ENCODE assay signal across 12 mouse cellular contexts in the genomic region with DNA sequence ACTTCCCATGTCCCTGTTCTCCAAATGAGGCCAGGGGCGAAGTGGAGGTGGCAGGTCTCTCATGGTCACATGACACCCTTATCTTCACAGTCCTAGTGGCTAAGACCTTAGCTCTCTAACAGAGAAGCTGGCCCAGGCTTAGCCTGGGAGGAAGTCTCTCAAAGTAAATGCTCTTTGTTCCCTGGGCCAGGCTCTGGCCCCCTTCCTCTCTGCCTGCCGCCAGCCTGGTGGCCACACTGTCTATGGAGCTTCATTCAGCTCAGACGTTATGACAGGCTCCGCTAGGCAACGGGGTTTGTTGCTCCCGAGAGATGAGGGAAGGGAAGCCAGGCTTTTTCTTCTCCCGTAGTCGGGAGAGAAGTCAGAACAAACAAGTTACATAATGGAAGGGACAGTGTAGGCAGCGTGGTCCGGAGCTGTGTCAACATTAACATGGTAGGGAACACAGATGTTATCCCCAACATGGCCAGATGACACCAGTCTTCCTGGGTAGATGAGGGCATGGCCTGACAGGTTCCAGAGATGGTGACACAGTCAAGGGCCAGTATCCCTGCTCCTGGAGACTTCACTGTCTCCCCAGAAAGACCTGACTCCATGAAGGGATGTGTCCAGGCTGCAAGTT. TPM values are rescaled to one million over a fixed set of nuclear protein-coding genes. Genes with fewer than 3 reads are reported as not detected.
DNase-seq lines count a peak whose midpoint lies in the region; ATAC-seq and TF ChIP-seq lines count a peak whose summit lies in the region.
"Had no signal": no experiment of that assay in that cellular context is flagged by ENCODE, and none has a peak within 500 bp of the region (broad histone marks: within the 10 kb centered on the region; RNA-seq: fewer than 3 reads in every experiment).

No protein-coding gene starts in this region.

- peak; percentile 45 for ATAC-seq in liver, embryonic 13.5 days (ENCODE audit: low read depth)
- ATAC-seq: CD4-positive, CD25-positive, alpha-beta regulatory T cell, adult 4 months; forebrain, embryonic 15.5 days had no signal

- no peak for TF ChIP-seq POLR2A in testis, adult 2 months (IDR thresholded peaks at IDR 0.05; ENCODE audit: control insufficient read depth, low read depth, low read length)

- 26% methylated on average over 10 of the region's 10 CpGs for WGBS in liver, embryonic 13.5 days (ENCODE audit: insufficient replicate concordance)

- no peaks in the 10 kb centered on the region for H3K9me3 ChIP-seq in liver, embryonic 13.5 days (replicated peaks)
- H3K9me3 ChIP-seq: forebrain, embryonic 15.5 days had no signal

- no peak for TF ChIP-seq CTCF in testis, adult 2 months (IDR thresholded peaks at IDR 0.05; ENCODE audit: control insufficient read depth, insufficient read depth, insufficient replicate concordance, low read depth, low read length)

- H3K27me3 ChIP-seq in testis, adult 2 months (ENCODE audit: control insufficient read depth, insufficient read depth, low read length): no peaks in the 10 kb centered on the region
- no peaks in the 10 kb centered on the region for H3K27me3 ChIP-seq in liver, embryonic 13.5 days
- H3K27me3 ChIP-seq: forebrain, embryonic 15.5 days had no signal

- H3K36me3 ChIP-seq in testis, adult 2 months (ENCODE audit: control insufficient read depth, insufficient read depth, low read length): no peaks in the 10 kb centered on the region
- peaks cover 14% of the 10 kb centered on the region for H3K36me3 ChIP-seq in liver, embryonic 13.5 days
- H3K36me3 ChIP-seq: forebrain, embryonic 15.5 days had no signal

- peak overlapping the region; percentile 44 for H3K27ac ChIP-seq in testis, adult 2 months (ENCODE audit: control insufficient read depth, insufficient read depth, low read depth, low read length)
- peak overlapping the region; percentile 43; the same call in 1 of the 2 replicates for H3K27ac ChIP-seq in liver, embryonic 13.5 days
- H3K27ac ChIP-seq: forebrain, embryonic 15.5 days had no signal

- H3K4me1 ChIP-seq in testis, adult 2 months (ENCODE audit: control insufficient read depth, insufficient read depth, low read length): peaks cover 2% of the 10 kb centered on the region
- peaks cover 48% of the 10 kb centered on the region for H3K4me1 ChIP-seq in liver, embryonic 13.5 days (replicated peaks)

- H3K4me2 ChIP-seq in liver, embryonic 13.5 days: peak overlapping the region; percentile 21; the same call in 1 of the 2 replicates
- H3K4me2 ChIP-seq: forebrain, embryonic 15.5 days had no signal

- no peak overlapping the region for H3K4me3 ChIP-seq in testis, adult 2 months (ENCODE audit: control insufficient read depth, low read depth, low read length)
- H3K4me3 ChIP-seq in liver, embryonic 13.5 days (replicated peaks): no peak overlapping the region
- H3K4me3 ChIP-seq: forebrain, embryonic 15.5 days had no signal

- peak; percentile 53 for DNase-seq in gastrocnemius, postnatal 25 days
- DNase-seq in gastrocnemius, postnatal 14 days: no peak
- DNase-seq in testis, postnatal 14 days (ENCODE audit: low spot score): no peak
- no peak for DNase-seq in liver, embryonic 13.5 days
- peak; percentile 60 for DNase-seq in yolk sac, embryonic 10.5 days (ENCODE audit: low spot score)
- DNase-seq in spleen, adult 12 weeks (ENCODE audit: low spot score): no peak
- no peak for DNase-seq in layer of hippocampus, adult 9-11 months
- DNase-seq: cerebellum, postnatal 14 days had no signal

- intact Hi-C loops in gastrocnemius, postnatal 14 days (cut with DNase I; ENCODE audit: low total_unique reads): no loop called here

- H3K9ac ChIP-seq in liver, embryonic 13.5 days: no peak overlapping the region; the same call in 1 of the 2 replicates
- H3K9ac ChIP-seq: forebrain, embryonic 15.5 days had no signal

RNA-seq across cellular contexts. Expression of gene Klhl26, which starts 7.4 kb away (rescaled TPM):
- 1 to 10 TPM; 4.9 to 6.1 TPM for total RNA-seq in gastrocnemius, postnatal 25 days (2021)
- total RNA-seq in gastrocnemius, postnatal 14 days (2021): 1 to 10 TPM; 5.4 TPM
- 3.6 and 4.8 TPM in 2 replicates for polyA plus RNA-seq in testis, adult 2 months (2012; rRNA removed)
- 6.7 and 7.0 TPM in 2 replicates for polyA plus RNA-seq in liver, embryonic 13.5 days (2015; fragmentation: Nextera tagmentation; extraction: Ambion mirVana)

RNA-seq across cellular contexts. Expression of gene Tmem59l, which starts 17.8 kb away (rescaled TPM):
- total RNA-seq in gastrocnemius, postnatal 25 days (2021): not detected
- not detected for total RNA-seq in gastrocnemius, postnatal 14 days (2021)
- 62.6 and 62.9 TPM in 2 replicates for polyA plus RNA-seq in testis, adult 2 months (2012; rRNA removed)
- 0.14 and 0.33 TPM in 2 replicates for polyA plus RNA-seq in liver, embryonic 13.5 days (2015; fragmentation: Nextera tagmentation; extraction: Ambion mirVana)
- polyA plus RNA-seq: CD4-positive, CD25-positive, alpha-beta regulatory T cell, adult 4 months; spleen, adult 2 months had no signal

RNA-seq across cellular contexts. Expression of gene Crlf1, which starts 23.6 kb away (rescaled TPM):
- total RNA-seq in gastrocnemius, postnatal 25 days (2021): 1 to 10 TPM; 1.7 to 3.8 TPM
- 1 to 10 TPM; 1.5 to 1.9 TPM for total RNA-seq in gastrocnemius, postnatal 14 days (2021)
- polyA plus RNA-seq in testis, adult 2 months (2012; rRNA removed): 126 and 137 TPM in 2 replicates
- 3.2 and 3.6 TPM in 2 replicates for polyA plus RNA-seq in liver, embryonic 13.5 days (2015; fragmentation: Nextera tagmentation; extraction: Ambion mirVana)
- polyA plus RNA-seq: CD4-positive, CD25-positive, alpha-beta regulatory T cell, adult 4 months had no signal

RNA-seq across cellular contexts. Expression of gene Crtc1, which starts 30.0 kb away (rescaled TPM):
- total RNA-seq in gastrocnemius, postnatal 25 days (2021): 1 to 10 TPM; 6.1 to 6.4 TPM
- 1 to 10 TPM; 6.4 to 7.4 TPM for total RNA-seq in gastrocnemius, postnatal 14 days (2021)
- polyA plus RNA-seq in testis, adult 2 months (2012; rRNA removed): 11.3 and 12.3 TPM in 2 replicates
- polyA plus RNA-seq in liver, embryonic 13.5 days (2015; fragmentation: Nextera tagmentation; extraction: Ambion mirVana): 3.9 and 4.9 TPM in 2 replicates

RNA-seq across cellular contexts. Expression of gene Rex1bd, which starts 37.1 kb away (rescaled TPM):
- total RNA-seq in gastrocnemius, postnatal 25 days (2021): 100 to 1,000 TPM; 112 to 120 TPM
- total RNA-seq in gastrocnemius, postnatal 14 days (2021): 100 to 1,000 TPM; 118 to 122 TPM
- 23.9 and 26.9 TPM in 2 replicates for polyA plus RNA-seq in testis, adult 2 months (2012; rRNA removed)
- polyA plus RNA-seq in liver, embryonic 13.5 days (2015; fragmentation: Nextera tagmentation; extraction: Ambion mirVana): 81.2 and 82.3 TPM in 2 replicates

Comparison
In these comparisons a context has a peak if more than half of its experiments do, and no peak if none do; other contexts are left out.
1. DNase-seq: peak in gastrocnemius, postnatal 25 days (single experiment) and yolk sac, embryonic 10.5 days (single experiment); none in gastrocnemius, postnatal 14 days (single experiment), testis, postnatal 14 days (single experiment), liver, embryonic 13.5 days (single experiment), spleen, adult 12 weeks (single experiment) and layer of hippocampus, adult 9-11 months (single experiment).